Mouse (Mus musculus) olfactory bulb, adult 2 months (tissue): ENCODE data around the gene Olfr520. TPM values are rescaled to one million over a fixed set of nuclear protein-coding genes. Genes with fewer than 3 reads are reported as not detected.

Experiments used
- H3K27ac ChIP-seq: fragments of 200-500 bp; 2 replicates; pipeline ENCODE4 v1.5.1; 2012; ENCODE audit warnings: low read depth, low read length; ENCODE audit not compliant: insufficient read depth
- H3K4me1 ChIP-seq: fragments of 200-500 bp; 2 replicates; pipeline ENCODE4 v1.6.1; 2012; ENCODE audit warnings: low read length; ENCODE audit not compliant: control insufficient read depth, insufficient read depth
- H3K4me3 ChIP-seq: fragments of 200-500 bp; 2 replicates; pipeline ENCODE4 v1.5.1; 2012; ENCODE audit warnings: mild to moderate bottlenecking, low read depth, low read length, moderate library complexity; ENCODE audit not compliant: insufficient read depth
- CTCF ChIP-seq: fragments of 200-500 bp; IDR thresholded peaks from 2 replicates; pipeline ENCODE4 v1.5.1; 2012; ENCODE audit warnings: low read depth, mild to moderate bottlenecking, low read length, moderate library complexity; ENCODE audit not compliant: insufficient read depth
- POLR2A ChIP-seq: fragments of 200-500 bp; IDR thresholded peaks from 2 replicates; pipeline ENCODE4 v1.6.1; 2012; ENCODE audit warnings: mild to moderate bottlenecking, low read depth, low read length, moderate library complexity; ENCODE audit not compliant: insufficient read depth
- WGBS: fragments of 180-500 bp; shearing (Covaris S2); methylation state at CpG from one replicate; pipeline ENCODE4 v1.1.7; 2018; 5-methylcytosine and 5-hydroxymethylcytosine counted together
- polyA plus RNA-seq: library from polyadenylated mRNA; stranded (reverse); fragments of >200 nt; gene quantifications from 2 replicates; pipeline ENCODE4 v1.2.4, GENCODE M21; 2012; ENCODE audit warnings: low replicate concordance; ENCODE audit not compliant: missing spikeins, insufficient read depth, insufficient read length

Gene Olfr520
- polyA plus RNA-seq, 1 experiment: not detected

DNA sequence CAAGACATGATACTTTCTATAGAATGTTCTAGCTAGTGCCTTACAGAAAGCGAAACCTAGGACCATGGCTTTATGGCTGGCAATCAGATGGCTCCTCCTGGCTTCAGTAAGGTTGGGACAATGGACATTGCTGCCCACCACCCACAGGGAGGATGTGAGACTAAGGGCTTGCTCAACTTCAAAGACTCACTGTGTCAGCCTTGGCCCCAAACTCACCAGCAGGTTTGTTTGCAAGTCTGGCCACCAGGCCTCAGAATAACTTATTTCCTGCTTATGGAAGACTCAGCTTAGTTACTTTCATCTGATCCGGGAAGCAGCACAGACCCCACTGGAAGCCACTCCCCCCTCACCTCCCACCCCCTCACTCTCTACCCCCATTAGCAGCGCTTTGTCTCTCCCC is 31.0 kb upstream of the Olfr520 start:
- no peak for TF ChIP-seq CTCF
- TF ChIP-seq POLR2A: no peak
- Histone ChIP-seq H3K4me1 (0 out of 2 replicates have a peak, but pooled peaks cover 5% of the 10 kb centered on the region), H3K27ac (0 out of 2 replicates have a peak overlapping the region, but pooled peaks have one; percentile 10), H3K4me3 (no peak overlapping the region)
- WGBS: 72% methylated on average over 3 of the region's 3 CpGs

DNA sequence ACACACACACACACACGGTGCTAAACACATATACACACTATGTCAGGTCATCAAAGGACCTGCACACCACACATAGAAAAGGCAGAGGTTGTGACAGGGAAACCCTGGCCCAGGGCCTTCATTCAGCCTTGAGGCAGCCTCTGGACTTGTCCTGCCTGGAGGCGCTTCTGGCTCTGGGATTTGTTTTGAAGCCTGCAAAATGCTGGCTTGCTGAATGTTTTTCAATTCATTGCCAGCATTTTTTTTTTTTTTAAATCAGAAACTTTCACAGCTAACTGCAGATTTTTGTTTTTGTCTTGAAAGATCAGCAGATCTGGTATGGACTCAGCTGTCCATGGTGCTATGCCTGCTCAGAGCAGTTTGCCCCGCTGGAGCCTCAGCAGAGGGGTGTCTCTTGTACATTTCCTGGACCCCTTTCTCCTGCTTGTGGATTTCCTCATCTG is 30.3 kb upstream of the Olfr520 start:
- no peak overlapping the region for H3K4me3 ChIP-seq
- H3K4me1 ChIP-seq: 0 out of 2 replicates have a peak, but pooled peaks cover 5% of the 10 kb centered on the region
- TF ChIP-seq CTCF (no peak), POLR2A (no peak)
- WGBS: 73% methylated on average over 3 of the region's 3 CpGs
- H3K27ac ChIP-seq: 0 out of 2 replicates have a peak overlapping the region, but pooled peaks have one; percentile 30

DNA sequence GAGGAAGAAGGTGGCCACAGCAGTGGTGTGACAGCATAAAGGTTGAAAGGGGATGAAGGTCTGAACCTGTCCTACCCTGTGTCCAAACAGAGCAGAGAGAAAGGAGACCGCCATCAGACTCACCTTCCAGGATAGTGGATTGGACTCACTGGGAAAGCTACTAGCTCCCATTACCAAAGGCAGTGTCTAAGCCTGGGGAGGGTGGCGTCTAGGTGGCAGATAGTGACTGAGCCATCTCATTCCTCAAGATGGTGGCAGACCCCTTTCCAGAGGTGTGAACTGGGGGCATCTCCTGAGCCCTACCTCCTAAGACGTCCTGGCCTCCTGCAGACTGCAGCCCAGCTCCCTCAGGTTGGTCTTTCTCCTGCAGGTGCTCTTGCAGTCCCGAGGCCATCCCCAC is 29.4 kb upstream of the Olfr520 start:
- Histone ChIP-seq H3K4me3 (no peak overlapping the region), H3K4me1 (0 out of 2 replicates have a peak, but pooled peaks cover 5% of the 10 kb centered on the region), H3K27ac (no peak overlapping the region)
- TF ChIP-seq CTCF: no peak
- TF ChIP-seq POLR2A: no peak
- WGBS: 94% methylated on average over 4 of the region's 4 CpGs

DNA sequence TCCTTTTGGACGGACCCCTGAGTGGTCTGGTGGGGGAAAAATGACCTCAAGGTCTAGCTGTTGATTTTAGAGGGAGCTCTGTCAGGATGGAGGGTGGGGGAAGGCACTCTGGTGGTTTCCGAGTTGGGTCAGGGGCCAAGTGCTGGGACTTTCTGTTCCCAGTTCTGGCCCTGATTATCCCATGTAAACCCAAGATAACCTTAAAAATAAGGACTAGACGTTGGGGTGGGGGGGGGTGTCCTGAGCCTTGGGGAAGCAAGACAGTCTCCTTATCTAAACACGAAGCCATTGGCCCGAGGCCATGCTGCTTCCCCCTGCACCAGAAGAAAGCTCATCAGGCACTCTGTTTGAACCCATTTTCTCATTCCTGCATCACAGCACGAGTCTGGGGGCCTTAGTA is 27.9 kb upstream of the Olfr520 start:
- 0 out of 2 replicates have a peak, but pooled peaks cover 5% of the 10 kb centered on the region for H3K4me1 ChIP-seq
- TF ChIP-seq POLR2A (no peak), CTCF (no peak)
- 65% methylated on average over 6 of the region's 6 CpGs for WGBS
- no peak overlapping the region for H3K4me3 ChIP-seq
- no peak overlapping the region for H3K27ac ChIP-seq

DNA sequence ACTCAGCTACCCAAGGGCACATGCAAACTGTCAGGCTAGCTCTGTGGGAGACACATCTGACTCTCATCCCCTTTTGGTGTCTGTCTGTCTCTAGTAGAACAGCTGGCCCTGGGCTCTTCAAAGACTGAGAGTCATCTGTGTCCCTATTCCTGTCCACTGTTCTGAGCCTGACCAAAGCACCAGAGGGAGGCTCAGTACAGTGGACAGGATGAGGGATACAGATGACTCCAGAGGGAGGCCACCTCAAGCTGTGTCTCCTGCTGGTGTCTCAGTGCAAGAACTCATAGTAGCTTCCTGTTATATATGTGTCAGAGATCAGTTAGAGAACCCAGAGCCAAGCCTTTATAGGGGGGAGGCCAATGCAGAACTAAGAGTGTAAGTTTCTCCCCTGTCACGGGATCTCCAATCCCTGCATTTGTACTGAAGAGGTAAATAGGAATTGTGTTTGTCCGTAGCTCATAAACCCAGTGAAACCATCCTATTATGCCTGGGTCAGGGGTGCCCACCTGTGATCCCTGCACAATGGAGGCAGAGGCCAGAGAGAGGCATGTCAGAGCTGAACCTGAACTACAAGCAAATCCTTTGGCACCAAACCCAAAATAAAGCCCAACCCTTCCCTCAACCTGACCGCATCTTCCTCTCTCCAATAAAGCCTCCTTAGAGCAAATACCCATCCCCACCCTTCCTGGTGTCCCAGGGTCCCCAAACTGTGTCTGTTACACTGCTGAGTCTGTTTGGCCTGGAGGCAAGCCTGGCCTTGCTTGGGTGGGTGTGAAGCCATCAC is 25.1 kb upstream of the Olfr520 start:
- Histone ChIP-seq H3K27ac (no peak overlapping the region), H3K4me1 (peaks cover 4% of the 10 kb centered on the region; the same call in 1 of the 2 replicates), H3K4me3 (0 out of 2 replicates have a peak overlapping the region, but pooled peaks have one; percentile 7)
- 87% methylated on average over 3 of the region's 3 CpGs for WGBS
- TF ChIP-seq CTCF (no peak), POLR2A (no peak)

DNA sequence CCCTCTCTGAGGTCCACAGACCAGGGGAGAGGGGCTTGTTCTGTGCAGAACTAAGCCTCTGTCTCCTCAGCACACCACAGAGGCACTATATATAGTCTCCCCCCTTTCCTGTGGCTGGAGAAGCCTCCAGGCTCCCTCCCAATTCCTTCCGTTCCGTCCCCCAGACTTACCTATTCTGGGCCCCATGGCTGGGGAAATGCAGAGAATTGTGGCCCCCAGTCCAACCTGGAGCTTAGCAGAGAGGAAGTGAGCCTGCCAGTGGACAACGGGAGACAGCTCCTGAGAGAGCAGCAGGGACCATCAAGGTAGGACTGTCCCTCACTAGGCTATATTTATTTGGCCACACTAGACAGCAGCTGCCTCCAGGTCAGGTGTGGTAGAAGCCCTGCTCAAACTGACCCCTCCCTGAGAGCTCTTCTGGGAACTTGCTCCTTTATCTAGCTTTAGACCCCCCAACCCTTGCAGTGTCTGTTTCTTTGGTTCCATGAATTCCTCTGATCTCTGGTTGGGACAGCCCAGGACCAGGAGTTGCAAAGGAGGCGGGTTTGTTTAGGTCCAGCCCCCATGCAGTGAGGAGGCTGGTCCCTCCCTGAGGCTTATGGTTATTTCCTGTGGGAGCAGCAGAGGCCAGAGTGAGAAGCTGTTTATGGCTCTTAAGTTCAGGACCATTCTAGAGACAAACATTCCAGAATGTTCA is 23.6 kb upstream of the Olfr520 start:
- Histone ChIP-seq H3K4me3 (peak overlapping the region; percentile 4; the same call in 1 of the 2 replicates), H3K4me1 (peaks cover 4% of the 10 kb centered on the region; the same call in 1 of the 2 replicates), H3K27ac (no peak overlapping the region)
- WGBS: 80% methylated on average over 4 of the region's 4 CpGs
- TF ChIP-seq POLR2A (no peak), CTCF (no peak)

DNA sequence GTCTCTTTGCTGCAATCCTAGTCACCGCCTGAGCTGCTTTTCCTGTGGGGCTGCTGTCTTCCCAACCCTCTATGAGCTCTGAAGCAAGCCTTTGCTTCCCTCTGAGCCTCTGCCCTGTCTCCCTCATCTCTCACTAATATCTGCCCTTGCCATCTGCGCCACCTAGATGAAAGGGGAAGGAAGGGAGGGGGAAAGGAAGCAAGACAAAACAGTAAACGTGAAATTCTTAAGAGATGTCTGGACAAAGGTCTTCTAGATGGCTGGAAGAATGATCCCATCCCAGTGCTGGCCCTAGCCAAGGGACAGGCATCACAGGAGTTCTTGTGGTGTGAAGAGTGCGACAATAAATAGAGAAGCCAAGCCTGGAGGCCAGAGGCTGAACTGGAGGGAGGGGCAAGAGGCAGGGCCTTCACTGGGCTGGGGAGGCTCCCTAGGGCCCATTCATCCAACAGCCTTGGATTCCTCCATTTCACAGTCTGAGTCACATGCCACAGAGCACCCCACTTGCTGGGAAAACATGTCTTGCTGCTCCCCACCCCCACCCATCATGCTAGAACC is 23.0 kb upstream of the Olfr520 start:
- no peak overlapping the region for H3K27ac ChIP-seq
- H3K4me1 ChIP-seq: peaks cover 4% of the 10 kb centered on the region; the same call in 1 of the 2 replicates
- TF ChIP-seq CTCF (no peak), POLR2A (no peak)
- H3K4me3 ChIP-seq: no peak overlapping the region
- WGBS: 75% methylated on average over 4 of the region's 4 CpGs

DNA sequence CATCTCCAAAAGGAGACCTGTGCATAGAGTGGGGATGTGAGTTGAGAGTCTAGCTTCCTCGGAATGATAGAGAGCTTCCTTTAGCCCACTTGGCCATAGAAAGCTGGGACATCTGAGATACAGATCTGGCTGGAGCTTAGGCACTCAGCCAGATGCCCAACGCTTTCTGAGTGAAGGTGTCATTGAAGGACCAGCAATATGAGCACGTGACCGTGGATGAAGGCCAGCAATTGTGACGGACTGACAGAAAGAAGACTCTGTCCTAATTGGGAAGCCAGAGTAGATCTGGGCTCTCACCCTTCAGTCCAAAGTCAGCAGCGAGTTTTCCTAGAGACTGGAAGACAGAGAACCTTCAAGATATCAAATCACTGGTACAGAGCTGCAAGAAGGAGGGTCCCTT is 22.4 kb upstream of the Olfr520 start:
- H3K4me3 ChIP-seq: no peak overlapping the region
- 82% methylated on average over 6 of the region's 6 CpGs for WGBS
- no peak overlapping the region for H3K27ac ChIP-seq
- peaks cover 4% of the 10 kb centered on the region; the same call in 1 of the 2 replicates for H3K4me1 ChIP-seq
- no peak for TF ChIP-seq POLR2A
- TF ChIP-seq CTCF: no peak
